Mouse (Mus musculus): ENCODE results near the gene Eva1c.

Gene Eva1c

GRCm38 (mm10) chr16:90863468-90864046 lies 37.0 kb downstream of the Eva1c start:
- DNase-seq (ENCODE audit: low read depth in 2 of 2, low spot score in 2 of 2) = no peak

- no peak for DNase-seq (ENCODE audit: low read depth in 2 of 2, low spot score in 2 of 2)
Observed at GRCm38 (mm10) chr16:90864693-90865092, 38.2 kb downstream of the Eva1c start.

GRCm38 (mm10) chr16:90865652-90866051 lies 39.1 kb downstream of the Eva1c start:
- no peak for DNase-seq (ENCODE audit: low read depth in 2 of 2, low spot score in 2 of 2)

GRCm38 (mm10) chr16:90868129-90868528 lies 41.6 kb downstream of the Eva1c start:
- no peak for DNase-seq (ENCODE audit: low read depth in 2 of 2, low spot score in 2 of 2)

- DNase-seq (ENCODE audit: low read depth in 2 of 2, low spot score in 2 of 2) = no peak
Observed at GRCm38 (mm10) chr16:90869361-90869760, 42.8 kb downstream of the Eva1c start.

- no peak for DNase-seq (ENCODE audit: low read depth in 2 of 2, low spot score in 2 of 2)
Observed at GRCm38 (mm10) chr16:90872936-90873335, 46.4 kb downstream of the Eva1c start.

GRCm38 (mm10) chr16:90874536-90874935 lies 48.0 kb downstream of the Eva1c start:
- DNase-seq (ENCODE audit: low read depth in 2 of 2, low spot score in 2 of 2) = no peak

GRCm38 (mm10) chr16:90878135-90878860 lies 51.8 kb downstream of the Eva1c start:
- DNase-seq (ENCODE audit: low read depth in 2 of 2, low spot score in 2 of 2) = no peak

GRCm38 (mm10) chr16:90882501-90882977 lies 56.0 kb downstream of the Eva1c start:
- no peak for DNase-seq (ENCODE audit: low read depth in 2 of 2, low spot score in 2 of 2)

- no peak for DNase-seq (ENCODE audit: low read depth in 2 of 2, low spot score in 2 of 2)
Observed at GRCm38 (mm10) chr16:90885351-90885750, 58.8 kb downstream of the Eva1c start.

- DNase-seq (ENCODE audit: low read depth in 2 of 2, low spot score in 2 of 2) = no peak
Observed at GRCm38 (mm10) chr16:90885781-90886565, 59.5 kb downstream of the Eva1c start.

- no peak for DNase-seq (ENCODE audit: low read depth in 2 of 2, low spot score in 2 of 2)
Observed at GRCm38 (mm10) chr16:90890683-90891082, 64.2 kb downstream of the Eva1c start.

GRCm38 (mm10) chr16:90891601-90892000 lies 65.1 kb downstream of the Eva1c start:
- DNase-seq (ENCODE audit: low read depth in 2 of 2, low spot score in 2 of 2) = no peak

GRCm38 (mm10) chr16:90892081-90892480 lies 65.6 kb downstream of the Eva1c start:
- DNase-seq (ENCODE audit: low read depth in 2 of 2, low spot score in 2 of 2) = no peak

- no peak for DNase-seq (ENCODE audit: low read depth in 2 of 2, low spot score in 2 of 2)
Observed at GRCm38 (mm10) chr16:90893019-90893418, 66.5 kb downstream of the Eva1c start.

GRCm38 (mm10) chr16:90893792-90894191 lies 67.3 kb downstream of the Eva1c start:
- DNase-seq (ENCODE audit: low read depth in 2 of 2, low spot score in 2 of 2) = no peak

GRCm38 (mm10) chr16:90897651-90898050 lies 71.1 kb downstream of the Eva1c start:
- DNase-seq (ENCODE audit: low read depth in 2 of 2, low spot score in 2 of 2) = no peak

- no peak for DNase-seq (ENCODE audit: low read depth in 2 of 2, low spot score in 2 of 2)
Observed at GRCm38 (mm10) chr16:90899498-90899897, 73.0 kb downstream of the Eva1c start.

GRCm38 (mm10) chr16:90901364-90901763 lies 74.8 kb downstream of the Eva1c start:
- no peak for DNase-seq (ENCODE audit: low read depth in 2 of 2, low spot score in 2 of 2)

- DNase-seq (ENCODE audit: low read depth in 2 of 2, low spot score in 2 of 2) = no peak
Observed at GRCm38 (mm10) chr16:90903300-90903699, 76.8 kb downstream of the Eva1c start.

- no peak for DNase-seq (ENCODE audit: low read depth in 2 of 2, low spot score in 2 of 2)
Observed at GRCm38 (mm10) chr16:90907250-90907649, 80.7 kb downstream of the Eva1c start.
